Mouse (Mus musculus): ENCODE data around the gene Eif4g3. TPM values are rescaled to one million over a fixed set of nuclear protein-coding genes. Genes with fewer than 3 reads are reported as not detected.
A peak's percentile ranks its signal among the peaks of the same experiment; 100 is the strongest.
"Not testable (repeated sequence)": the region's sequence is repeated elsewhere in the genome, so short reads cannot be mapped to it uniquely, and the experiment has no call there.

Gene Eif4g3
- total and polyA plus RNA-seq, 3 experiments = 29.1 to 43.7 (median 39.7) TPM

DNA sequence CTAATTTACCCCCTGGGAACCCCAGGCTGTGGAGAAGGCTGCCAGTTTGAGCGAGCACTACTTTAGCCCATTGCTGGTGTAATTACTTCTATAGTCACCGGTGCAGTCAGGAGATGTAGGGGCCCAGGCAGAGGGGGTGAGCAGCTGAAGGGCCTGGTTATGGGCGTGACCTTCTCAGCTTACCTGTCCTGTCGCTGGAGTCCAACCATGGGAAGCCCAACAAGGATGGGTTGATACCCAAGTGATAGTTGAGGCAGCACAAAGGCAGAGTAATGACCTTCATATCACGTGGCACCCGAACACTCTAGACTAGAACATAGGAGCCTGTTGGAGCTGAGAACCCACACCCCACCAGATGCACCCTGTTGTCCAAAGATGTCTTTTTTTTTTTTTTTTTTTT is 29.4 kb upstream of the Eif4g3 start:
- Histone ChIP-seq H3K4me1 (ENCODE audit: control insufficient read depth, insufficient read depth, low read length) (no peaks in the 10 kb centered on the region; the same call in 1 of the 2 replicates), H3K79me2 (replicated peaks; ENCODE audit: control insufficient read depth, insufficient read depth, low read length) (no peaks in the 10 kb centered on the region), H3K27me3 (ENCODE audit: control insufficient read depth, insufficient read depth, low read length) (no peaks in the 10 kb centered on the region), H3K9ac (ENCODE audit: low read depth, low read length) (no peak overlapping the region), H3K4me3 (no peak overlapping the region), H3K36me3 (ENCODE audit: control insufficient read depth, insufficient read depth, low read length) (no peaks in the 10 kb centered on the region), H3K27ac (no peak overlapping the region)
- intact Hi-C loops (cut with DNase I) = no loop called here
- TF ChIP-seq POLR2A (IDR thresholded peaks at IDR 0.05; ENCODE audit: insufficient read depth, low read depth, low read length) (no peak), EP300 (IDR thresholded peaks at IDR 0.05; ENCODE audit: insufficient read depth, low read depth, low read length) (no peak), CTCF (IDR thresholded peaks at IDR 0.05) (no peak)
- no peak for DNase-seq
- WGBS = 90% methylated on average over 6 of the region's 6 CpGs

DNA sequence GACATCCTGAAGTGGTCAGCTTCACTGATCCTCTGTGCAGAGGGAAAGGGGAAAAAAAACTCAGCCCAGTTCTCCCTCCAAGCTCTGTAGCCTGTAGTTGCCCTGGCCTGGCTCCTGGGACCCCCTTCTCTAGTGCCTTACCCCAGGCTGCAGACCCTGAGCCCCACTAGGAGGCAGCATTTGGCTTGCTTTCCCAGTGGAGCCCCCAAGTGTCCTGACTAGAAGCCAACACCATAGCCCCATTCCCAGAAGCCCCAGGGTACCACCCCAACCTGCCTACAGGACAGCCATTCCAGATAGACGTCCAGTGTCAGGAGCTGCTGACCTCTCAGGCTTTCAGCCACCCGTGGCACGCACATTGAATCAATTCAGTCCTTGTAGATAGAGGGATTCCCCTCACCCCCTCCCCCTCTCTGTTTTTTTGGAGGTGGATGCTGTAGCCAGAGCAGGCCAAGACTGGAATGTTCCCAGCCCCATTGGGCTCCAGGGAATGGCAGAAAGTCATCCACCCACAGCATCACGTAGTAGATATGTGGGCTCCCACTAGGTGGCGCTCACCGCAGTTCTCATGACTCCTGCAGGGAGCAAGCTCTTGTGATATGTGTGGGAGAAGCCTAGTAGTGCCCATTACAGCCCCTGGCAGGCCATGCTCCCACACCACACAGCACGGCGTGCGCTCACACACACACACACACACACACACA is 28.8 kb upstream of the Eif4g3 start:
- Histone ChIP-seq H3K79me2 (replicated peaks; ENCODE audit: control insufficient read depth, insufficient read depth, low read length) (no peaks in the 10 kb centered on the region), H3K36me3 (ENCODE audit: control insufficient read depth, insufficient read depth, low read length) (no peaks in the 10 kb centered on the region), H3K9ac (ENCODE audit: low read depth, low read length) (no peak overlapping the region), H3K4me3 (no peak overlapping the region), H3K4me1 (ENCODE audit: control insufficient read depth, insufficient read depth, low read length) (no peaks in the 10 kb centered on the region; the same call in 1 of the 2 replicates), H3K27ac (no peak overlapping the region), H3K27me3 (ENCODE audit: control insufficient read depth, insufficient read depth, low read length) (no peaks in the 10 kb centered on the region)
- DNase-seq = peak; percentile 83 to 86
- intact Hi-C loops (cut with DNase I) = no loop called here
- 54% methylated on average over 6 of the region's 9 CpGs for WGBS
- TF ChIP-seq EP300 (IDR thresholded peaks at IDR 0.05; ENCODE audit: insufficient read depth, low read depth, low read length) (0 out of 2 replicates have a peak, but pooled peaks have one; percentile 45), POLR2A (IDR thresholded peaks at IDR 0.05; ENCODE audit: insufficient read depth, low read depth, low read length) (no peak), CTCF (IDR thresholded peaks at IDR 0.05) (peak; percentile 71)

DNA sequence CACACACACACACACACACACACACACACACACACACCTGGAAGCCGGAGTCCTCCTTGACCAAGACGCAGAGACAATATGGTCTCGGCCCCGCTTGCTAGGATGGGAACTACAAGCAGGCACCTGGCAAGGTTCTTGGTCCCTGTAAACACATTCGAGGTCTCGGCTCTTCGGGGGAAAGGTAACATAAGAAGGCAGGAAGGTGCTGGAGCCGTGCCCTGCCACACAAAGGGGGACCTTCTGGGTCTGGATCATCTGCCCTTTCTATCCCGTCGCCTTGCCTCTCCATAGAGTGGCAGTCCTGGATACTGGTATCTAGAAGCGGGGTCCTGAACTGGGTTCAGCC is 28.3 kb upstream of the Eif4g3 start:
- Histone ChIP-seq H3K79me2 (replicated peaks; ENCODE audit: control insufficient read depth, insufficient read depth, low read length) (no peaks in the 10 kb centered on the region), H3K4me3 (no peak overlapping the region), H3K27ac (no peak overlapping the region), H3K9ac (ENCODE audit: low read depth, low read length) (no peak overlapping the region), H3K27me3 (ENCODE audit: control insufficient read depth, insufficient read depth, low read length) (no peaks in the 10 kb centered on the region), H3K4me1 (ENCODE audit: control insufficient read depth, insufficient read depth, low read length) (no peaks in the 10 kb centered on the region; the same call in 1 of the 2 replicates), H3K36me3 (ENCODE audit: control insufficient read depth, insufficient read depth, low read length) (no peaks in the 10 kb centered on the region)
- 95% methylated on average over 11 of the region's 11 CpGs for WGBS
- intact Hi-C loops (cut with DNase I) = no loop called here
- DNase-seq = no peak
- TF ChIP-seq CTCF (IDR thresholded peaks at IDR 0.05) = no peak
- TF ChIP-seq POLR2A (IDR thresholded peaks at IDR 0.05; ENCODE audit: insufficient read depth, low read depth, low read length) = no peak
- no peak for TF ChIP-seq EP300 (IDR thresholded peaks at IDR 0.05; ENCODE audit: insufficient read depth, low read depth, low read length)

DNA sequence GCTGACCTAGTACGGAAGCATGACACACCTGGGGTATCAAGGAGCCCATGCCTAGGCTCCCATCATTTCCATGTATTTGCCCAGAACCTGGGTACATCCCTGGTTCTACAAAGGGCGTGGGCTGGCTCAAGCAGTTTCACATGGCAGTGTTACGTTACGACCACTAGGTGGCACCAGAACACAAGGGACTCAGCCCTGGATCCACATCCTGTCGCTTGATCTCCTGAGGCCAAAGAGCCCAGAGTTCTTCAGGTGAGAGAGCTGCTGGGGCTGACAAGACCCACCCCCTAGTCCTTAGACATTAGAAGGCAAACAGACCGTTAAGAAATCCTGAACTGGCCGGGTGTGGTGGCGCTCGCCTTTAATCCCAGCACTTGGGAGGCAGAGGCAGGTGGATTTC is 24.6 kb upstream of the Eif4g3 start:
- intact Hi-C loops (cut with DNase I) = loop anchor here (5.0 kb wide), 4 partner anchors 44 to 184 kb away; no protein-coding TSS in a partner anchor
- TF ChIP-seq POLR2A (IDR thresholded peaks at IDR 0.05; ENCODE audit: insufficient read depth, low read depth, low read length) (no peak), EP300 (IDR thresholded peaks at IDR 0.05; ENCODE audit: insufficient read depth, low read depth, low read length) (peak; percentile 99), CTCF (IDR thresholded peaks at IDR 0.05) (peak; percentile 94)
- DNase-seq = peak; percentile 71 to 73

DNA sequence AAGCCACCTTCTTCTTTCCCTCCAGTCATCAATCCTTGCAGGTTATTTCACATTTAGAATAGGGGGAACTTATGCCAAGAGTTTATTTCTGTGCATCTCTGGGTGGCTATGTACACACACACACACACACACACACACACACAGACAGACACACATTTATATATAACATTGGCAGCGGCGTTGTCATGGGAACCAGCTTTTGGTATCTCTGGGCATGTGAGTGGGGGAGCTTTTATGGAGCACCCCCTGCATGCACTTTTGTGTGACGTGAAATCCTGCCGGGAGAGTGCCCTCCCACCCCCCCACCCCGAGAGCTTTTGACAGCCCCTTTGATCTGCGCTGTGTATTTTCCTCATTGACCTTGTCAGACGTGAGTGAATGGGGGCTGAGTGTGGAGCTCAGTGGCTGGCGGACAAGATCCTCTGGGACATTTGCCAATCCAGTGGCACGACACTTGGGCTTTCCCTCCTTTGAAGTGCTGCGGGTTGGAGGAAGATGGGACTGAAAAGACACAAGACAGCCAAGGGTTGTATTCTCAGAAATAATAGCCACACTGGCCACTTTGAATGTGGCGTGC is 22.1 kb upstream of the Eif4g3 start:
- H3K79me2 ChIP-seq (replicated peaks; ENCODE audit: control insufficient read depth, insufficient read depth, low read length); DNase-seq; H3K4me3 ChIP-seq; H3K9ac ChIP-seq (ENCODE audit: low read depth, low read length); H3K27ac ChIP-seq; H3K4me1 ChIP-seq (ENCODE audit: control insufficient read depth, insufficient read depth, low read length); H3K27me3 ChIP-seq (ENCODE audit: control insufficient read depth, insufficient read depth, low read length); intact Hi-C loops (cut with DNase I); H3K36me3 ChIP-seq (ENCODE audit: control insufficient read depth, insufficient read depth, low read length): not testable (repeated sequence)
- no CpG with 5 or more reads among the region's 11 CpGs for WGBS

More for the DNA sequence above, 24.6 kb upstream of the Eif4g3 start:
- no peak overlapping the region for H3K4me3 ChIP-seq
- H3K4me1 ChIP-seq (ENCODE audit: control insufficient read depth, insufficient read depth, low read length) = no peaks in the 10 kb centered on the region; the same call in 1 of the 2 replicates
- no peak overlapping the region for H3K9ac ChIP-seq (ENCODE audit: low read depth, low read length)
- H3K79me2 ChIP-seq (replicated peaks; ENCODE audit: control insufficient read depth, insufficient read depth, low read length) = no peaks in the 10 kb centered on the region
- 13% methylated on average over 9 of the region's 9 CpGs for WGBS
- no peaks in the 10 kb centered on the region for H3K36me3 ChIP-seq (ENCODE audit: control insufficient read depth, insufficient read depth, low read length)
- no peaks in the 10 kb centered on the region for H3K27me3 ChIP-seq (ENCODE audit: control insufficient read depth, insufficient read depth, low read length)
- no peak overlapping the region for H3K27ac ChIP-seq

DNA sequence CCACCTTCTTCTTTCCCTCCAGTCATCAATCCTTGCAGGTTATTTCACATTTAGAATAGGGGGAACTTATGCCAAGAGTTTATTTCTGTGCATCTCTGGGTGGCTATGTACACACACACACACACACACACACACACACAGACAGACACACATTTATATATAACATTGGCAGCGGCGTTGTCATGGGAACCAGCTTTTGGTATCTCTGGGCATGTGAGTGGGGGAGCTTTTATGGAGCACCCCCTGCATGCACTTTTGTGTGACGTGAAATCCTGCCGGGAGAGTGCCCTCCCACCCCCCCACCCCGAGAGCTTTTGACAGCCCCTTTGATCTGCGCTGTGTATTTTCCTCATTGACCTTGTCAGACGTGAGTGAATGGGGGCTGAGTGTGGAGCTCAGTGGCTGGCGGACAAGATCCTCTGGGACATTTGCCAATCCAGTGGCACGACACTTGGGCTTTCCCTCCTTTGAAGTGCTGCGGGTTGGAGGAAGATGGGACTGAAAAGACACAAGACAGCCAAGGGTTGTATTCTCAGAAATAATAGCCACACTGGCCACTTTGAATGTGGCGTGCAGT is 17.9 kb upstream of the Eif4g3 start:
- H3K36me3 ChIP-seq (ENCODE audit: control insufficient read depth, insufficient read depth, low read length); H3K27ac ChIP-seq; H3K27me3 ChIP-seq (ENCODE audit: control insufficient read depth, insufficient read depth, low read length); H3K79me2 ChIP-seq (replicated peaks; ENCODE audit: control insufficient read depth, insufficient read depth, low read length); H3K4me3 ChIP-seq; DNase-seq; H3K4me1 ChIP-seq (ENCODE audit: control insufficient read depth, insufficient read depth, low read length); intact Hi-C loops (cut with DNase I); H3K9ac ChIP-seq (ENCODE audit: low read depth, low read length): not testable (repeated sequence)
- WGBS = no CpG with 5 or more reads among the region's 11 CpGs

DNA sequence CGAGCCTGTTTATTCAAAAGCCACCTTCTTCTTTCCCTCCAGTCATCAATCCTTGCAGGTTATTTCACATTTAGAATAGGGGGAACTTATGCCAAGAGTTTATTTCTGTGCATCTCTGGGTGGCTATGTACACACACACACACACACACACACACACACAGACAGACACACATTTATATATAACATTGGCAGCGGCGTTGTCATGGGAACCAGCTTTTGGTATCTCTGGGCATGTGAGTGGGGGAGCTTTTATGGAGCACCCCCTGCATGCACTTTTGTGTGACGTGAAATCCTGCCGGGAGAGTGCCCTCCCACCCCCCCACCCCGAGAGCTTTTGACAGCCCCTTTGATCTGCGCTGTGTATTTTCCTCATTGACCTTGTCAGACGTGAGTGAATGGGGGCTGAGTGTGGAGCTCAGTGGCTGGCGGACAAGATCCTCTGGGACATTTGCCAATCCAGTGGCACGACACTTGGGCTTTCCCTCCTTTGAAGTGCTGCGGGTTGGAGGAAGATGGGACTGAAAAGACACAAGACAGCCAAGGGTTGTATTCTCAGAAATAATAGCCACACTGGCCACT is 13.7 kb upstream of the Eif4g3 start:
- DNase-seq; H3K36me3 ChIP-seq (ENCODE audit: control insufficient read depth, insufficient read depth, low read length); H3K27ac ChIP-seq; intact Hi-C loops (cut with DNase I); H3K79me2 ChIP-seq (replicated peaks; ENCODE audit: control insufficient read depth, insufficient read depth, low read length); H3K4me3 ChIP-seq; H3K4me1 ChIP-seq (ENCODE audit: control insufficient read depth, insufficient read depth, low read length); H3K27me3 ChIP-seq (ENCODE audit: control insufficient read depth, insufficient read depth, low read length); H3K9ac ChIP-seq (ENCODE audit: low read depth, low read length): not testable (repeated sequence)
- no CpG with 5 or more reads among the region's 11 CpGs for WGBS
